Mouse (Mus musculus): ENCODE measurements around the gene Snd1.

GRCm38 (mm10) chr6:28502576-28502975 lies 27.6 kb downstream of the Snd1 start:
- no peak for TF ChIP-seq FLI1 (IDR thresholded peaks at IDR 0.05; ENCODE audit: low read length)
- TF ChIP-seq GATA1 (IDR thresholded peaks at IDR 0.05; ENCODE audit: borderline replicate concordance, low read length): no peak
